Mouse (Mus musculus) CH12.LX (cell line): Measurements from ENCODE around the gene Marc2. TPM values are rescaled to one million over a fixed set of nuclear protein-coding genes. Genes with fewer than 3 reads are reported as not detected.

ENCODE experiments used
- DNase-seq: peaks from one replicate; pipeline ENCODE4 v3.0.0-alpha.2; 2013; ENCODE audit errors: extremely low read depth
- H3K27ac ChIP-seq: 2 replicates; pipeline ENCODE4 v1.5.1; 2012; ENCODE audit warnings: low read depth, mild to moderate bottlenecking, control low read depth, moderate library complexity; ENCODE audit not compliant: insufficient read depth
- H3K27me3 ChIP-seq: replicated peaks from 2 replicates; pipeline ENCODE3; 2012; ENCODE audit warnings: inconsistent platforms
- H3K36me3 ChIP-seq, 2 experiments: replicated peaks in 1 of 2; 2 replicates each; pipeline versions ENCODE3 to v1.6.1; 2012; ENCODE audit warnings: inconsistent platforms in 1 of 2, low read length in 1 of 2, mild to moderate bottlenecking in 1 of 2, mixed read lengths in 1 of 2, moderate library complexity in 1 of 2; ENCODE audit not compliant: control insufficient read depth in 1 of 2, insufficient read depth in 1 of 2
- H3K4me1 ChIP-seq, 2 experiments: 2 replicates each; pipeline ENCODE4 v1.6.1; 2012; ENCODE audit warnings: inconsistent platforms in 1 of 2, moderate library complexity in 1 of 2; ENCODE audit not compliant: insufficient read depth in 2 of 2, control insufficient read depth in 1 of 2
- H3K4me2 ChIP-seq: 2 replicates; pipeline ENCODE4 v1.6.1; 2012; ENCODE audit warnings: low read depth, mild to moderate bottlenecking, control low read depth; ENCODE audit not compliant: poor library complexity, insufficient read depth, severe bottlenecking
- H3K4me3 ChIP-seq, 3 experiments: fragments of 150-350 bp in 1 of 3; sonication (generic) in 1 of 3; replicated peaks in 1 of 3; 2 replicates each; pipeline versions ENCODE3 to v1.5.1; 2011 to 2012; ENCODE audit warnings: low read depth in 2 of 3, low read length in 2 of 3, mild to moderate bottlenecking in 2 of 3, moderate library complexity in 2 of 3, control low read depth in 1 of 3, improper control_type of control experiment in 1 of 3, inconsistent platforms in 1 of 3, mixed read lengths in 1 of 3; ENCODE audit not compliant: poor library complexity in 1 of 3
- H3K79me2 ChIP-seq: replicated peaks from 2 replicates; pipeline ENCODE4 v1.6.1; 2012; ENCODE audit warnings: mild to moderate bottlenecking, moderate library complexity; ENCODE audit not compliant: control insufficient read depth, poor library complexity, insufficient read depth, severe bottlenecking; ENCODE audit errors: extremely low read depth
- H3K9ac ChIP-seq: 2 replicates; pipeline ENCODE4 v1.6.1; 2012; ENCODE audit warnings: low read depth, mild to moderate bottlenecking, control low read depth, moderate library complexity; ENCODE audit not compliant: insufficient read depth
- H3K9me3 ChIP-seq: replicated peaks from 2 replicates; pipeline ENCODE3; 2012; ENCODE audit warnings: low read length, inconsistent platforms, mixed read lengths
- CHD1 ChIP-seq: IDR thresholded peaks from 2 replicates; pipeline ENCODE4 v1.6.1; 2012; ENCODE audit warnings: low read depth, low read length, improper control_type of control experiment, inconsistent platforms
- CHD2 ChIP-seq: IDR thresholded peaks from 2 replicates; pipeline ENCODE4 v1.6.1; 2011; ENCODE audit warnings: low read length, improper control_type of control experiment
- CTCF ChIP-seq, 2 experiments: IDR thresholded peaks in 1 of 2; conservative IDR thresholded peaks in 1 of 2; 2 replicates each; pipeline ENCODE4 v1.5.1; 2011 to 2012; ENCODE audit warnings: low read depth in 2 of 2, low read length in 2 of 2, improper control_type of control experiment in 1 of 2, inconsistent platforms in 1 of 2, mild to moderate bottlenecking in 1 of 2, moderate library complexity in 1 of 2
- E2F4 ChIP-seq: IDR thresholded peaks from 2 replicates; pipeline ENCODE4 v1.6.1; 2011; ENCODE audit warnings: low read depth, low read length, improper control_type of control experiment; ENCODE audit not compliant: insufficient replicate concordance
- ELF1 ChIP-seq: IDR thresholded peaks from 2 replicates; pipeline ENCODE4 v1.6.1; 2014; ENCODE audit warnings: low read depth, mild to moderate bottlenecking, inconsistent platforms, low read length, improper control_type of control experiment
- EP300 ChIP-seq: IDR thresholded peaks from 2 replicates; pipeline ENCODE4 v1.6.1; 2011; ENCODE audit warnings: low read length, improper control_type of control experiment
- IRF4 ChIP-seq: IDR thresholded peaks from 2 replicates; pipeline ENCODE4 v1.6.1; 2014; ENCODE audit warnings: low read depth, mild to moderate bottlenecking, inconsistent platforms, low read length, improper control_type of control experiment
- MAFK ChIP-seq: IDR thresholded peaks from 2 replicates; pipeline ENCODE4 v1.6.1; 2011; ENCODE audit warnings: low read length, improper control_type of control experiment; ENCODE audit not compliant: insufficient replicate concordance
- MAZ ChIP-seq: IDR thresholded peaks from 2 replicates; pipeline ENCODE4 v1.6.1; 2012; ENCODE audit warnings: low read depth, mild to moderate bottlenecking, inconsistent platforms, low read length, improper control_type of control experiment, moderate library complexity
- MEF2A ChIP-seq: IDR thresholded peaks from 2 replicates; pipeline ENCODE4 v1.6.1; 2014; ENCODE audit warnings: low read depth, mild to moderate bottlenecking, inconsistent platforms, low read length, improper control_type of control experiment, borderline replicate concordance
- MXI1 ChIP-seq: IDR thresholded peaks from 2 replicates; pipeline ENCODE4 v1.6.1; 2011; ENCODE audit warnings: mild to moderate bottlenecking, low read depth, low read length, improper control_type of control experiment
- PAX5 ChIP-seq: IDR thresholded peaks from 2 replicates; pipeline ENCODE4 v1.6.1; 2012; ENCODE audit warnings: low read length, inconsistent platforms, mixed read lengths
- RAD21 ChIP-seq: IDR thresholded peaks from 2 replicates; pipeline ENCODE4 v1.6.1; 2011; ENCODE audit warnings: low read depth, mild to moderate bottlenecking, low read length, improper control_type of control experiment, moderate library complexity
- SIN3A ChIP-seq: IDR thresholded peaks from 2 replicates; pipeline ENCODE4 v1.6.1; 2012; ENCODE audit warnings: low read length, improper control_type of control experiment, inconsistent platforms
- SMC3 ChIP-seq: IDR thresholded peaks from 2 replicates; pipeline ENCODE4 v1.6.1; 2011; ENCODE audit warnings: low read depth, low read length, improper control_type of control experiment
- TBP ChIP-seq: conservative IDR thresholded peaks from 2 replicates; pipeline ENCODE4 v1.6.1; 2011; ENCODE audit warnings: low read depth, low read length, improper control_type of control experiment
- TCF12 ChIP-seq: IDR thresholded peaks from 2 replicates; pipeline ENCODE4 v1.6.1; 2014; ENCODE audit warnings: low read depth, mild to moderate bottlenecking, inconsistent platforms, low read length, improper control_type of control experiment
- UBTF ChIP-seq: IDR thresholded peaks from 2 replicates; pipeline ENCODE4 v1.6.1; 2012; ENCODE audit warnings: low read depth, mild to moderate bottlenecking, inconsistent platforms, low read length, improper control_type of control experiment, moderate library complexity
- ZC3H11A ChIP-seq: IDR thresholded peaks from 2 replicates; pipeline ENCODE4 v1.6.1; 2012; ENCODE audit warnings: low read depth, mild to moderate bottlenecking, inconsistent platforms, low read length, improper control_type of control experiment
- ZKSCAN1 ChIP-seq: IDR thresholded peaks from 2 replicates; pipeline ENCODE4 v1.6.1; 2012; ENCODE audit warnings: low read depth, inconsistent platforms, low read length, improper control_type of control experiment, borderline replicate concordance
- ZMIZ1 ChIP-seq: IDR thresholded peaks from 2 replicates; pipeline ENCODE4 v1.6.1; 2012; ENCODE audit warnings: low read depth, mild to moderate bottlenecking, inconsistent platforms, low read length, improper control_type of control experiment
- dilution Hi-C: fragments of 300-500 bp; cut with MboI; formaldehyde crosslinking; loops from 2 replicates; pipeline ENCODE4 v1.14.3; 2020; ENCODE audit warnings: low sequenced_read_pairs; ENCODE audit not compliant: extremely low pct_unique_long_range_greater_than_20kb, extremely low pct_ligation_motif_present
- in situ Hi-C: fragments of 300-500 bp; cut with MboI; formaldehyde crosslinking; loops from 3 replicates; pipeline ENCODE4 v1.14.3; 2019; ENCODE audit warnings: low sequenced_read_pairs, low pct_ligation_motif_present, low pct_unique_long_range_greater_than_20kb, mixed read lengths
- polyA plus RNA-seq: library from polyadenylated mRNA; unstranded; fragments of >175 nt; gene quantifications from 2 replicates; pipeline ENCODE4 v1.2.1, GENCODE M21; 2012; ENCODE audit warnings: low read depth; ENCODE audit not compliant: insufficient read length
- total RNA-seq, 2 experiments: library from RNA; depleted of rRNA; stranded (reverse); fragments of 300-350 nt in 1 of 2; fragments of >200 nt in 1 of 2; gene quantifications; 2 replicates each; pipeline ENCODE4 v1.2.3; 2012 to 2014

Marc2 gene
- total and polyA plus RNA-seq, 3 experiments: 55.0 to 129 (median 63.5) TPM

DNA sequence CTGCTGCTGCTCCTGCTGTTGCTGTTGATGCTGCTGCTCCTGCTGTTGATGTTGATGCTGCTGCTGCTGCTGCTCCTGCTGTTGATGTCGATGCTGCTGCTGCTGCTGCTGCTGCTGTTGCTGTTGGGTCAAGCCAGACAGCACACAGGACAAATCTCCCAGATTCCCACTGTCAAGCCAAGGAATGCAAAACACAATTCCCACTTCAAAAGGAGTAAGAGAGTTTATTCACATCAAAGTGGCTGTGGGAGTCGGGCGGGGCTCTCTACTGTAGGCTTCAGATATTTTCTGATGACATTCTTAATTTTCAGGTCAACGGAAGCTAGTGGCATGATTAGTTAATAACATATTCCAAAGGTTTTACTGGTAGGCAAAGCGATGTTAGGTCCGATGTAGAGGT lies 16.4 kb upstream of the Marc2 start:
- dilution Hi-C loops: no loop called here
- TF ChIP-seq SMC3 (no peak), EP300 (no peak), SIN3A (no peak), PAX5 (no peak), ELF1 (no peak), RAD21 (no peak), ZC3H11A (no peak), MAZ (no peak), MAFK (no peak), ZKSCAN1 (no peak), ZMIZ1 (no peak), TCF12 (no peak), MEF2A (no peak), UBTF (no peak), CHD1 (no peak), MXI1 (no peak), CTCF (conservative IDR thresholded peaks at IDR 0.05 in 1 of 2, IDR thresholded peaks at IDR 0.05 in 1 of 2; ENCODE audit: low read depth in 2 of 2, low read length in 2 of 2) (no peak), CHD2 (no peak)
- TF ChIP-seq, all 38 proteins: peak for 0
- Histone ChIP-seq H3K4me1 (peaks cover 0 to 7% of the 10 kb centered on the region in 2 experiments; a peak in 1 of 4 replicates), H3K36me3 (no peaks in the 10 kb centered on the region), H3K27me3 (no peaks in the 10 kb centered on the region), H3K4me2 (no peak overlapping the region), H3K79me2 (no peaks in the 10 kb centered on the region), H3K9ac (no peak overlapping the region), H3K9me3 (no peaks in the 10 kb centered on the region), H3K27ac (no peak overlapping the region), H3K4me3 (no peak overlapping the region)
- in situ Hi-C loops: no loop called here
- no peak for DNase-seq

DNA sequence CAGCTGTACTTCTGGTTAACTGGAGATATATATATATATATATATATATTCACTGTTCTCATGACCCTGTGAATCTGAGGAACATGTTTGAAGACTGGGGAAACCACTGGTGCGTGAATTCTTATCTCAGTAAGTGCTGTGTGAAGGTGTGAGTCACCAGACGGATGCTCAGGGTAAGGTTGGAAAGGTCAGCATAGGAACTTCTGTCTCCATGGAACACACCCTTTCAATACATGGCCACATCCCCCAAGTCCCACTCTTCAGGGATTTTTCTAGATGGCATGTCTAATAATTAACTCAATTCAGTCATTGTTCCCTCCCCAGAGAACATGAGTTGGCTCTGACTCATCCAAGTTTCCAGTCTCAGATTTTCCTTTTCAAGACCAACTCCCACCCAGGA lies 15.3 kb upstream of the Marc2 start:
- TF ChIP-seq TBP (no peak), IRF4 (no peak), PAX5 (no peak), E2F4 (no peak)
- H3K79me2 ChIP-seq: no peaks in the 10 kb centered on the region
- no peak overlapping the region for H3K4me3 ChIP-seq
- dilution Hi-C loops (no loop called here), in situ Hi-C loops (no loop called here)
- H3K27ac ChIP-seq: no peak overlapping the region
- H3K4me1 ChIP-seq: peaks cover 0 to 7% of the 10 kb centered on the region in 2 experiments; a peak in 1 of 4 replicates
- no peak for DNase-seq
- no peaks in the 10 kb centered on the region for H3K9me3 ChIP-seq
- H3K4me2 ChIP-seq: no peak overlapping the region
- H3K9ac ChIP-seq: no peak overlapping the region
- no peaks in the 10 kb centered on the region for H3K27me3 ChIP-seq
- H3K36me3 ChIP-seq: no peaks in the 10 kb centered on the region
